Mouse (Mus musculus): ENCODE results near the gene Lbx2. TPM values are rescaled to one million over a fixed set of nuclear protein-coding genes. Genes with fewer than 3 reads are reported as not detected.

Gene Lbx2
- polyA plus RNA-seq (2012; rRNA removed), result 0.28 TPM in 1 of 2 replicates, not detected in the other

DNA sequence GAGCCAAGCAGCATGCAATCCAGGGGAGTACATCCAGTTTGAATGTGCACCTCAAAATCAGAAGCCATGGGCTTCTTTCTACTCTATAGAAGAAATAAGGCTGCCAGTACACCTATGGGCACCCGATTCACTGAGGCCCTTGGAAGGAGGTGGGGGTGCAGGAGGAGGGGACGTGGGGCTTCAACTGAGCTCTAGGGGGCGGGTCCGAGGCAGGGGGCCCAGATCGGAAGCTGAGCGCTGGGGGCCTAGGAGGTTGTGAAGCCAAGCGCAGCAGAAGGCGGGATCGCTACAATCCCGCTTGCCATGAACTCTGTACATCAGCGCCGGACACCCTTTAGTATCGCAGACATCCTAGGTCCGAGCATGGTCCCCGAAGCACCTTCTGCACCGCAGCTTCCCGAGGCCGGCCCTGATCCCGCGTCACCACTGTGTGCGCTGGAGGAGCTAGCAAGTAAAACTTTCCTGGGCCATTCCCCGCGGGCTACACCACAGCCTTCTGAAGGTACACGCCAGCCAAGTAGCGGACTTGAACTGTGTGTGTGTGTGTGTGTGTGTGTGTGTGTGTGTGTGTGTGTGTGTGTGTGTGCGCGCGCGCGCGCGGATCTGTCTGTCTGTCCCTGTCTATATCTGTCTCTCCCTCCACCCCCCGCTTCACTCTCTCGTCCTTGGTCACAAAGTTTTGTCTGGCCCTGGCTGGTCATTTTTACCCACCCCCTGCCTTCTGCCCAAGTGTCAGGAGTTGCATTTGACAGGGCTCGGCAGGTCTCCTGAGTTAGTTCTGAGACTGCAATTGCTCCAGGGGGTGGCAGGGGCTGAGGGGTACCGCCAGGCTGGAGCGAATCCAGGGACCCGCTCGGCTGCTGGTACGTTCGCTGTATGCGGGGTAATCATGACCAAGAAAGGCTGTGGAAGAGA is at the start of gene Lbx2:
Gene Lbx2, plus strand, starts transcription at position 247 of the 915 bp plus-strand sequence.
- DNase-seq, result no peak
- Histone ChIP-seq H3K4me1 (ENCODE audit: control insufficient read depth, insufficient read depth, low read length) (no peaks in the 10 kb centered on the region), H3K4me3 (replicated peaks; ENCODE audit: insufficient read depth, low read depth, low read length) (no peak within 1 kb of the TSS), H3K27ac (ENCODE audit: insufficient read depth, low read length) (no peak within 1 kb of the TSS), H3K27me3 (ENCODE audit: control insufficient read depth, insufficient read depth, low read length) (no peaks in the 10 kb centered on the region; the same call in 1 of the 2 replicates)
- no peak for TF ChIP-seq POLR2A (IDR thresholded peaks at IDR 0.05; ENCODE audit: borderline replicate concordance, insufficient read depth, low read length)
- TF ChIP-seq CTCF (IDR thresholded peaks at IDR 0.05; ENCODE audit: borderline replicate concordance, insufficient read depth, low read depth, low read length), result no peak
- WGBS, result 3% methylated on average over 42 of the region's 42 CpGs

- 88% methylated on average over 8 of the region's 8 CpGs for WGBS
Measured at GRCm38 (mm10) chr6:83037188-83037587, 49.0 kb upstream of the Lbx2 start.

DNA sequence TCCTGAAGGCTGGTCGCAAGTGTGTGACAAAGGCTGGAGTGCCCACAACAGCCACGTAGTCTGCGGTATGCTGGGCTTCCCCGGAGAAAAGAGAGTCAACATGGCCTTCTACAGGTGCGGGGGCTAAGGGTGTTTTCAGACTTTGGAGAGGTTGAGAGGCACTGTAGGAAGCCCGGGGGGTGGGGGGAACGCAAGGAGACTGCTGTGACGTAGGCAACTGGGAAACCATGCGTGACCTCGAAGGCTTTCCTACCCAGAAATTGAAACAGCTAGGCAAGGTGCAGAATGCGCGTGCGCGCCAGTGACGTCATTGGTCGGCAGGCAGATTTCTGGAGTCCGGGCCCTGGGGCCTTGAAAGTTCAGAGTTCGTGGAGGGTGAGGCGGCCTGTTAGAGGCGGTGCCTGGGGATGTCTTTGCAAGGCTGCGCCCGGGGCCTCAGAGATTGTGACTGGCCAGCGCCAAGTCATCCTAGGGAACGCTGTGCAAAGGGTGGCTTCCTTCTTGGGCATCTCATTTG is 47.6 kb upstream of the Lbx2 start:
- no peak overlapping the region for H3K27ac ChIP-seq (ENCODE audit: insufficient read depth, low read length)
- peak; percentile 85 to 89 for DNase-seq
- no peaks in the 10 kb centered on the region for H3K4me1 ChIP-seq (ENCODE audit: control insufficient read depth, insufficient read depth, low read length)
- no peaks in the 10 kb centered on the region; the same call in 1 of the 2 replicates for H3K27me3 ChIP-seq (ENCODE audit: control insufficient read depth, insufficient read depth, low read length)
- H3K4me3 ChIP-seq (replicated peaks; ENCODE audit: insufficient read depth, low read depth, low read length), result peak overlapping the region; percentile 32
- 0 out of 2 replicates have a peak, but pooled peaks have one; percentile 12 for TF ChIP-seq POLR2A (IDR thresholded peaks at IDR 0.05; ENCODE audit: borderline replicate concordance, insufficient read depth, low read length)
- no peak for TF ChIP-seq CTCF (IDR thresholded peaks at IDR 0.05; ENCODE audit: borderline replicate concordance, insufficient read depth, low read depth, low read length)
- WGBS, result 10% methylated on average over 24 of the region's 24 CpGs

More at GRCm38 (mm10) chr6:83037188-83037587, 49.0 kb upstream of the Lbx2 start:
- TF ChIP-seq CTCF (IDR thresholded peaks at IDR 0.05; ENCODE audit: borderline replicate concordance, insufficient read depth, low read depth, low read length) (no peak), POLR2A (IDR thresholded peaks at IDR 0.05; ENCODE audit: borderline replicate concordance, insufficient read depth, low read length) (no peak)
- H3K27me3 ChIP-seq (ENCODE audit: control insufficient read depth, insufficient read depth, low read length), result peaks cover 3% of the 10 kb centered on the region; the same call in 1 of the 2 replicates
- no peak overlapping the region for H3K27ac ChIP-seq (ENCODE audit: insufficient read depth, low read length)
- no peak overlapping the region for H3K4me3 ChIP-seq (replicated peaks; ENCODE audit: insufficient read depth, low read depth, low read length)
- 0 out of 2 replicates have a peak, but pooled peaks cover 2% of the 10 kb centered on the region for H3K4me1 ChIP-seq (ENCODE audit: control insufficient read depth, insufficient read depth, low read length)
- DNase-seq, result no peak

- H3K4me3 ChIP-seq (replicated peaks; ENCODE audit: insufficient read depth, low read depth, low read length), result no peak overlapping the region
- DNase-seq, result no peak
- 80% methylated on average over 5 of the region's 5 CpGs for WGBS
- no peak for TF ChIP-seq POLR2A (IDR thresholded peaks at IDR 0.05; ENCODE audit: borderline replicate concordance, insufficient read depth, low read length)
- no peak for TF ChIP-seq CTCF (IDR thresholded peaks at IDR 0.05; ENCODE audit: borderline replicate concordance, insufficient read depth, low read depth, low read length)
- H3K27me3 ChIP-seq (ENCODE audit: control insufficient read depth, insufficient read depth, low read length), result no peaks in the 10 kb centered on the region
- H3K4me1 ChIP-seq (ENCODE audit: control insufficient read depth, insufficient read depth, low read length), result no peaks in the 10 kb centered on the region
- H3K27ac ChIP-seq (ENCODE audit: insufficient read depth, low read length), result no peak overlapping the region
Measured at GRCm38 (mm10) chr6:83040601-83041000, 45.6 kb upstream of the Lbx2 start.

GRCm38 (mm10) chr6:83043561-83043960 is 42.6 kb upstream of the Lbx2 start:
- 58% methylated on average over 6 of the region's 6 CpGs for WGBS
- H3K4me3 ChIP-seq (replicated peaks; ENCODE audit: insufficient read depth, low read depth, low read length), result no peak overlapping the region
- no peak overlapping the region for H3K27ac ChIP-seq (ENCODE audit: insufficient read depth, low read length)
- no peaks in the 10 kb centered on the region for H3K4me1 ChIP-seq (ENCODE audit: control insufficient read depth, insufficient read depth, low read length)
- H3K27me3 ChIP-seq (ENCODE audit: control insufficient read depth, insufficient read depth, low read length), result no peaks in the 10 kb centered on the region
- DNase-seq, result no peak
- TF ChIP-seq CTCF (IDR thresholded peaks at IDR 0.05; ENCODE audit: borderline replicate concordance, insufficient read depth, low read depth, low read length), result no peak
- no peak for TF ChIP-seq POLR2A (IDR thresholded peaks at IDR 0.05; ENCODE audit: borderline replicate concordance, insufficient read depth, low read length)

- Histone ChIP-seq H3K4me3 (replicated peaks; ENCODE audit: insufficient read depth, low read depth, low read length) (no peak overlapping the region), H3K27ac (ENCODE audit: insufficient read depth, low read length) (no peak overlapping the region), H3K27me3 (ENCODE audit: control insufficient read depth, insufficient read depth, low read length) (no peaks in the 10 kb centered on the region), H3K4me1 (ENCODE audit: control insufficient read depth, insufficient read depth, low read length) (no peaks in the 10 kb centered on the region)
- DNase-seq, result no peak
- TF ChIP-seq CTCF (IDR thresholded peaks at IDR 0.05; ENCODE audit: borderline replicate concordance, insufficient read depth, low read depth, low read length), result no peak
- TF ChIP-seq POLR2A (IDR thresholded peaks at IDR 0.05; ENCODE audit: borderline replicate concordance, insufficient read depth, low read length), result no peak
- 88% methylated on average over 5 of the region's 5 CpGs for WGBS
Measured at GRCm38 (mm10) chr6:83043993-83044392, 42.2 kb upstream of the Lbx2 start.

DNA sequence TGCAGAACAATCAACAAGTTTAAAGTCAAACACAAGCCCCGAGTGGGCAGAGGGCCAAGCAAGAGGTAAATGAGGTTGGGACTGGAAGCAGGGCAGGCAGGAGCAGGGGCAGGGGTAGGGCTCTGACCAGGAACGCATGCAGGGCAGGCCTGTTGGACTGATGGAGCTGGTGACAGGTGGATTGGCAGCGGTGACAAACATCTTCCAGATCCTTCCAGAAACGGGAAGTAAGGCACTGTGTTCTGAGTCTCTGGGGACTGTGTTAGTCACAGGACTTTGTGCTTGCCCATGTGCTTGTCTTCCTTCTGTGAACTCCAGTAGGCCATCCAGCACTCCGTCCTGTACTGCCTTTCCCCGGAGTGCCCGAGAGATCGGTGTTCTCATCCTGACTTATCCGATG is 41.4 kb upstream of the Lbx2 start:
- DNase-seq, result no peak
- WGBS, result 62% methylated on average over 9 of the region's 9 CpGs
- Histone ChIP-seq H3K27me3 (ENCODE audit: control insufficient read depth, insufficient read depth, low read length) (no peaks in the 10 kb centered on the region), H3K27ac (ENCODE audit: insufficient read depth, low read length) (no peak overlapping the region), H3K4me3 (replicated peaks; ENCODE audit: insufficient read depth, low read depth, low read length) (no peak overlapping the region), H3K4me1 (ENCODE audit: control insufficient read depth, insufficient read depth, low read length) (no peaks in the 10 kb centered on the region)
- TF ChIP-seq POLR2A (IDR thresholded peaks at IDR 0.05; ENCODE audit: borderline replicate concordance, insufficient read depth, low read length) (no peak), CTCF (IDR thresholded peaks at IDR 0.05; ENCODE audit: borderline replicate concordance, insufficient read depth, low read depth, low read length) (no peak)
